Comparison of ENCODE assay signal across 14 mouse cellular contexts in genomic region chr14:3332087-3332677, GRCm38 (mm10). TPM values are rescaled to one million over a fixed set of nuclear protein-coding genes. Genes with fewer than 3 reads are reported as not detected.
DNase-seq lines count a peak whose midpoint lies in the region; ATAC-seq and TF ChIP-seq lines count a peak whose summit lies in the region.
"Not testable (repeated sequence)": the region's sequence is repeated elsewhere in the genome, so short reads cannot be mapped to it uniquely, and the experiment has no call there.
"Had no signal": no experiment of that assay in that cellular context is flagged by ENCODE, and none has a peak within 500 bp of the region (broad histone marks: within the 10 kb centered on the region; RNA-seq: fewer than 3 reads in every experiment).

Gene Gm2956, plus strand, starts transcription at chr14:3332627.

- not testable (repeated sequence) for H3K27me3 ChIP-seq in forebrain, embryonic 14.5 days (replicated peaks; ENCODE audit: control insufficient read depth, insufficient read depth, low read length); heart, embryonic 13.5 days (replicated peaks); hindbrain, embryonic 15.5 days; lung, embryonic 14.5 days (ENCODE audit: insufficient read depth, low read length); midbrain, postnatal 0 days (ENCODE audit: insufficient read depth, low read length); stomach, embryonic 16.5 days (ENCODE audit: control insufficient read depth, insufficient read depth, low read length)

- peak within 1 kb of the TSS; percentile 57 for H3K9ac ChIP-seq in forebrain, embryonic 14.5 days (ENCODE audit: low read length)
- H3K9ac ChIP-seq in heart, embryonic 13.5 days: peak within 1 kb of the TSS; percentile 73
- H3K9ac ChIP-seq in hindbrain, embryonic 15.5 days: peak within 1 kb of the TSS; percentile 52
- H3K9ac ChIP-seq in lung, embryonic 14.5 days; midbrain, postnatal 0 days (replicated peaks; ENCODE audit: low read length, poor library complexity, severe bottlenecking); stomach, embryonic 16.5 days (ENCODE audit: low read length): not testable (repeated sequence)

- peak; percentile 1 for DNase-seq in cerebellum, postnatal 10 days
- DNase-seq in forebrain, embryonic 14.5 days (ENCODE audit: low spot score): not testable (repeated sequence)
- DNase-seq in kidney, postnatal 10 days: peak; percentile 0
- DNase-seq in lung, embryonic 14.5 days: peak; percentile 0
- peak; percentile 0 for DNase-seq in midbrain, postnatal 0 days (ENCODE audit: low spot score)

- H3K4me2 ChIP-seq in forebrain, embryonic 14.5 days (ENCODE audit: low read length): peak within 1 kb of the TSS; percentile 46
- peak within 1 kb of the TSS; percentile 64 for H3K4me2 ChIP-seq in heart, embryonic 13.5 days
- H3K4me2 ChIP-seq in hindbrain, embryonic 15.5 days: peak within 1 kb of the TSS; percentile 57
- H3K4me2 ChIP-seq in lung, embryonic 14.5 days: peak within 1 kb of the TSS; percentile 54
- H3K4me2 ChIP-seq in midbrain, postnatal 0 days (ENCODE audit: low read depth, low read length, poor library complexity, severe bottlenecking): peak within 1 kb of the TSS; percentile 36; the same call in 1 of the 2 replicates
- peak within 1 kb of the TSS; percentile 48 for H3K4me2 ChIP-seq in stomach, embryonic 16.5 days (ENCODE audit: low read depth, low read length)

- no CpG with 5 or more reads among the region's 37 CpGs for WGBS in forebrain, embryonic 14.5 days
- 0% methylated on average over 3 of the region's 37 CpGs for WGBS in heart, embryonic 13.5 days
- WGBS in hindbrain, embryonic 15.5 days: 0% methylated on average over 12 of the region's 37 CpGs
- WGBS in lung, embryonic 14.5 days: 0% methylated on average over 2 of the region's 37 CpGs
- WGBS in midbrain, postnatal 0 days: no CpG with 5 or more reads among the region's 37 CpGs
- 0% methylated on average over 5 of the region's 37 CpGs for WGBS in stomach, embryonic 16.5 days

- H3K4me3 ChIP-seq in forebrain, embryonic 14.5 days (ENCODE audit: low read depth, low read length): peak within 1 kb of the TSS; percentile 30
- H3K4me3 ChIP-seq in heart, embryonic 13.5 days: peak within 1 kb of the TSS; percentile 52
- H3K4me3 ChIP-seq in hindbrain, embryonic 15.5 days: peak within 1 kb of the TSS; percentile 44
- H3K4me3 ChIP-seq in lung, embryonic 14.5 days (ENCODE audit: low read depth, low read length): peak within 1 kb of the TSS; percentile 25
- peak within 1 kb of the TSS; percentile 31 for H3K4me3 ChIP-seq in midbrain, postnatal 0 days (ENCODE audit: low read depth, low read length)
- peak within 1 kb of the TSS; percentile 34 for H3K4me3 ChIP-seq in stomach, embryonic 16.5 days (replicated peaks; ENCODE audit: low read length)

- not testable (repeated sequence) for H3K4me1 ChIP-seq in forebrain, embryonic 14.5 days (ENCODE audit: control insufficient read depth, insufficient read depth, low read length); heart, embryonic 13.5 days; hindbrain, embryonic 15.5 days (replicated peaks); lung, embryonic 14.5 days (ENCODE audit: insufficient read depth); midbrain, postnatal 0 days (ENCODE audit: insufficient read depth, low read length); stomach, embryonic 16.5 days (ENCODE audit: control insufficient read depth, insufficient read depth, low read length)

- not testable (repeated sequence) for ATAC-seq in forebrain, embryonic 14.5 days; heart, embryonic 13.5 days (ENCODE audit: extremely low read depth, insufficient number of reproducible peaks, low FRiP score, low TSS enrichment); hindbrain, embryonic 15.5 days (ENCODE audit: low FRiP score, low read depth); lung, embryonic 14.5 days (ENCODE audit: insufficient read depth); midbrain, postnatal 0 days (ENCODE audit: low FRiP score); stomach, embryonic 16.5 days (ENCODE audit: insufficient read depth, low FRiP score)

- H3K9me3 ChIP-seq in forebrain, embryonic 14.5 days (replicated peaks; ENCODE audit: control insufficient read depth, low read length); heart, embryonic 13.5 days; hindbrain, embryonic 15.5 days; lung, embryonic 14.5 days (ENCODE audit: low read depth, low read length); midbrain, postnatal 0 days (ENCODE audit: low read length); stomach, embryonic 16.5 days (replicated peaks; ENCODE audit: control insufficient read depth, low read length): not testable (repeated sequence)

- not testable (repeated sequence) for TF ChIP-seq CTCF in lung, embryonic 14.5 days (IDR thresholded peaks at IDR 0.05; ENCODE audit: low read depth)
- peak; percentile 44 for TF ChIP-seq CTCF in midbrain, postnatal 0 days (IDR thresholded peaks at IDR 0.05)

- H3K36me3 ChIP-seq in forebrain, embryonic 14.5 days (ENCODE audit: control insufficient read depth, insufficient read depth, low read length); heart, embryonic 13.5 days; hindbrain, embryonic 15.5 days; lung, embryonic 14.5 days (ENCODE audit: insufficient read depth); midbrain, postnatal 0 days (ENCODE audit: insufficient read depth, low read length); stomach, embryonic 16.5 days (ENCODE audit: control insufficient read depth, insufficient read depth, low read length): not testable (repeated sequence)

- H3K27ac ChIP-seq in forebrain, embryonic 14.5 days (ENCODE audit: low read depth, low read length); hindbrain, embryonic 15.5 days (replicated peaks); lung, embryonic 14.5 days (ENCODE audit: low read depth); midbrain, postnatal 0 days (ENCODE audit: low read depth, low read length); stomach, embryonic 16.5 days (ENCODE audit: low read length): not testable (repeated sequence)
- peak within 1 kb of the TSS; percentile 77 for H3K27ac ChIP-seq in heart, embryonic 13.5 days (replicated peaks)

RNA-seq across cellular contexts. Expression of gene Gm2956, which starts in this region (rescaled TPM):
- not detected in 2 replicates for polyA plus RNA-seq in forebrain, embryonic 14.5 days (2014; fragmentation: Nextera tagmentation; extraction: Ambion mirVana)
- not detected in 2 replicates for polyA plus RNA-seq in heart, embryonic 13.5 days (2015; fragmentation: Nextera tagmentation; extraction: Ambion mirVana)
- polyA plus RNA-seq in hindbrain, embryonic 15.5 days (2015; fragmentation: Nextera tagmentation; extraction: Ambion mirVana): 0.17 TPM in 1 of 2 replicates, not detected in the other
- polyA plus RNA-seq in lung, embryonic 14.5 days (2014; fragmentation: Nextera tagmentation; extraction: Ambion mirVana): not detected in 2 replicates
- total RNA-seq in midbrain, postnatal 0 days (2014; rRNA removed): 0.61 and 3.0 TPM in 2 replicates
- polyA plus RNA-seq in midbrain, postnatal 0 days (2015; fragmentation: Nextera tagmentation; extraction: Ambion mirVana): not detected in 2 replicates
- polyA plus RNA-seq in stomach, embryonic 16.5 days (2015; fragmentation: Nextera tagmentation; extraction: Ambion mirVana): not detected in 2 replicates
- total RNA-seq: adrenal gland, postnatal 14 days; G1E; heart, adult 8-10 months; megakaryocyte, adult 5-6 weeks had no signal
- polyA plus RNA-seq: G1E; liver, postnatal 0 days; thymus, postnatal 0 days had no signal

Comparison
In these comparisons a context has a peak if more than half of its experiments do, and no peak if none do; other contexts are left out.
1. Peak in DNase-seq, H3K4me3 ChIP-seq and H3K4me2 ChIP-seq in lung, embryonic 14.5 days; RNA of the gene not detected or under 1 TPM.